Mouse (Mus musculus) heart, embryonic 13.5 days (tissue): ENCODE results near the gene Osbpl3. TPM values are rescaled to one million over a fixed set of nuclear protein-coding genes. Genes with fewer than 3 reads are reported as not detected.
A peak's percentile ranks its signal among the peaks of the same experiment; 100 is the strongest.

ENCODE experiments used
- ATAC-seq: fragments of 200-750 bp; cut with Nextera tagmentation; 2 replicates; pipeline ENCODE4 v1.8.0; 2017; ENCODE audit warnings: moderate TSS enrichment; ENCODE audit not compliant: insufficient number of reproducible peaks, low FRiP score, low TSS enrichment; ENCODE audit errors: extremely low read depth
- H3K27ac ChIP-seq: fragments of 300-500 bp; sonication (generic); replicated peaks from 2 replicates; pipeline ENCODE4 v1.5.1; 2015; ENCODE audit warnings: moderate library complexity, mild to moderate bottlenecking, inconsistent platforms
- H3K27me3 ChIP-seq: fragments of 300-500 bp; sonication (generic); replicated peaks from 2 replicates; pipeline ENCODE4 v1.6.1; 2015; ENCODE audit warnings: mild to moderate bottlenecking, inconsistent platforms
- H3K36me3 ChIP-seq: fragments of 300-500 bp; sonication (generic); 2 replicates; pipeline ENCODE4 v1.6.1; 2015; ENCODE audit warnings: mild to moderate bottlenecking, inconsistent platforms
- H3K4me1 ChIP-seq: fragments of 300-500 bp; sonication (generic); 2 replicates; pipeline ENCODE4 v1.6.1; 2015; ENCODE audit warnings: inconsistent platforms
- H3K4me2 ChIP-seq: fragments of 300-500 bp; sonication (generic); 2 replicates; pipeline ENCODE4 v1.6.1; 2015; ENCODE audit warnings: inconsistent platforms, mild to moderate bottlenecking, moderate library complexity
- H3K4me3 ChIP-seq: fragments of 300-500 bp; sonication (generic); 2 replicates; pipeline ENCODE4 v1.5.1; 2015; ENCODE audit warnings: moderate library complexity, mild to moderate bottlenecking, inconsistent platforms
- H3K9ac ChIP-seq: fragments of 300-500 bp; sonication (generic); 2 replicates; pipeline ENCODE4 v1.6.1; 2015; ENCODE audit warnings: inconsistent platforms, mild to moderate bottlenecking, moderate library complexity
- H3K9me3 ChIP-seq: fragments of 300-500 bp; sonication (generic); 2 replicates; pipeline ENCODE4 v1.6.1; 2016; ENCODE audit warnings: inconsistent platforms
- WGBS: fragments of 180-500 bp; shearing (Covaris S2); methylation state at CpG from one replicate; pipeline ENCODE4 v1.1.7; 2015; ENCODE audit warnings: mixed read lengths; 5-methylcytosine and 5-hydroxymethylcytosine counted together
- polyA plus RNA-seq: library from polyadenylated mRNA; unstranded; fragments of >200 nt; fragmentation: Nextera tagmentation; extraction: Ambion mirVana; gene quantifications from 2 replicates; pipeline ENCODE4 v1.2.1, GENCODE M21; 2015

The Osbpl3 gene
- polyA plus RNA-seq, 1 experiment from 2014 or later = 11.8 TPM

- no peak overlapping the region for H3K4me3 ChIP-seq
- H3K4me1 ChIP-seq = peaks cover 36% of the 10 kb centered on the region
- H3K4me2 ChIP-seq = no peak overlapping the region
- 79% methylated on average over 4 of the region's 4 CpGs for WGBS
- H3K36me3 ChIP-seq = peaks cover 23% of the 10 kb centered on the region
- peak overlapping the region; percentile 79 for H3K27ac ChIP-seq
- no peak overlapping the region; the same call in 1 of the 2 replicates for H3K9ac ChIP-seq
- no peak for ATAC-seq
- H3K9me3 ChIP-seq = no peaks in the 10 kb centered on the region
- H3K27me3 ChIP-seq = no peaks in the 10 kb centered on the region
These were observed 129.8 kb downstream of the Osbpl3 start for GRCm38 (mm10) chr6:50326192-50326591.

- H3K4me3 ChIP-seq = no peak overlapping the region
- no peak for ATAC-seq
- peaks cover 36% of the 10 kb centered on the region for H3K4me1 ChIP-seq
- peak overlapping the region; percentile 2; the same call in 1 of the 2 replicates for H3K4me2 ChIP-seq
- 0 out of 2 replicates have a peak overlapping the region, but pooled peaks have one; percentile 14 for H3K9ac ChIP-seq
- H3K36me3 ChIP-seq = peaks cover 30% of the 10 kb centered on the region
- no peaks in the 10 kb centered on the region for H3K27me3 ChIP-seq
- 34% methylated on average over 9 of the region's 9 CpGs for WGBS
- no peaks in the 10 kb centered on the region for H3K9me3 ChIP-seq
- H3K27ac ChIP-seq = peak overlapping the region; percentile 79
These were observed 130.5 kb downstream of the Osbpl3 start for GRCm38 (mm10) chr6:50325485-50325884.

GRCm38 (mm10) chr6:50322631-50323030 is 133.4 kb downstream of the Osbpl3 start:
- Histone ChIP-seq H3K9ac (no peak overlapping the region), H3K4me2 (no peak overlapping the region), H3K4me1 (peaks cover 38% of the 10 kb centered on the region), H3K4me3 (no peak overlapping the region), H3K27ac (no peak overlapping the region), H3K27me3 (no peaks in the 10 kb centered on the region), H3K36me3 (peaks cover 34% of the 10 kb centered on the region), H3K9me3 (no peaks in the 10 kb centered on the region)
- 44% methylated on average over 9 of the region's 9 CpGs for WGBS
- ATAC-seq = no peak

GRCm38 (mm10) chr6:50321739-50322138 is 134.3 kb downstream of the Osbpl3 start:
- Histone ChIP-seq H3K4me2 (no peak overlapping the region), H3K27me3 (no peaks in the 10 kb centered on the region), H3K36me3 (peaks cover 28% of the 10 kb centered on the region), H3K9me3 (no peaks in the 10 kb centered on the region), H3K4me3 (no peak overlapping the region), H3K27ac (no peak overlapping the region), H3K9ac (no peak overlapping the region), H3K4me1 (peaks cover 43% of the 10 kb centered on the region)
- WGBS = 77% methylated on average over 6 of the region's 6 CpGs
- no peak for ATAC-seq

- peaks cover 46% of the 10 kb centered on the region for H3K4me1 ChIP-seq
- H3K36me3 ChIP-seq = peaks cover 20% of the 10 kb centered on the region
- no peak overlapping the region for H3K4me3 ChIP-seq
- H3K4me2 ChIP-seq = no peak overlapping the region
- WGBS = 58% methylated on average over 7 of the region's 7 CpGs
- H3K27me3 ChIP-seq = no peaks in the 10 kb centered on the region
- H3K9ac ChIP-seq = peak overlapping the region; percentile 53; the same call in 1 of the 2 replicates
- H3K27ac ChIP-seq = peak overlapping the region; percentile 46
- H3K9me3 ChIP-seq = no peaks in the 10 kb centered on the region
- no peak for ATAC-seq
These were observed 137.3 kb downstream of the Osbpl3 start for GRCm38 (mm10) chr6:50318590-50319172.

GRCm38 (mm10) chr6:50318150-50318549 is 137.9 kb downstream of the Osbpl3 start:
- no peak overlapping the region for H3K9ac ChIP-seq
- H3K9me3 ChIP-seq = no peaks in the 10 kb centered on the region
- H3K27me3 ChIP-seq = no peaks in the 10 kb centered on the region
- peak overlapping the region; percentile 46 for H3K27ac ChIP-seq
- H3K36me3 ChIP-seq = peaks cover 20% of the 10 kb centered on the region
- ATAC-seq = no peak
- H3K4me1 ChIP-seq = peaks cover 50% of the 10 kb centered on the region
- H3K4me2 ChIP-seq = no peak overlapping the region
- H3K4me3 ChIP-seq = no peak overlapping the region
- 61% methylated on average over 2 of the region's 2 CpGs for WGBS

GRCm38 (mm10) chr6:50316795-50317505 is 139.1 kb downstream of the Osbpl3 start:
- no peaks in the 10 kb centered on the region for H3K27me3 ChIP-seq
- ATAC-seq = no peak
- no peak overlapping the region for H3K4me3 ChIP-seq
- no peak overlapping the region for H3K9ac ChIP-seq
- H3K4me2 ChIP-seq = no peak overlapping the region
- peaks cover 45% of the 10 kb centered on the region for H3K4me1 ChIP-seq
- H3K27ac ChIP-seq = no peak overlapping the region
- no peaks in the 10 kb centered on the region for H3K9me3 ChIP-seq
- peaks cover 17% of the 10 kb centered on the region for H3K36me3 ChIP-seq
- 87% methylated on average over 7 of the region's 7 CpGs for WGBS

GRCm38 (mm10) chr6:50314406-50315071 is 141.5 kb downstream of the Osbpl3 start:
- Histone ChIP-seq H3K9ac (peak overlapping the region; percentile 56), H3K27ac (peak overlapping the region; percentile 93), H3K27me3 (no peaks in the 10 kb centered on the region), H3K4me1 (peaks cover 45% of the 10 kb centered on the region), H3K36me3 (0 out of 2 replicates have a peak, but pooled peaks cover 1% of the 10 kb centered on the region), H3K4me3 (0 out of 2 replicates have a peak overlapping the region, but pooled peaks have one; percentile 2), H3K4me2 (peak overlapping the region; percentile 52), H3K9me3 (no peaks in the 10 kb centered on the region)
- WGBS = 34% methylated on average over 12 of the region's 12 CpGs
- no peak for ATAC-seq

GRCm38 (mm10) chr6:50312647-50313046 is 143.4 kb downstream of the Osbpl3 start:
- no peak; the same call in 1 of the 2 replicates for ATAC-seq
- Histone ChIP-seq H3K9ac (no peak overlapping the region), H3K4me2 (no peak overlapping the region), H3K4me3 (no peak overlapping the region), H3K27me3 (no peaks in the 10 kb centered on the region), H3K4me1 (peaks cover 30% of the 10 kb centered on the region), H3K36me3 (peaks cover 7% of the 10 kb centered on the region), H3K27ac (no peak overlapping the region), H3K9me3 (no peaks in the 10 kb centered on the region)
- whole genome bisulfite sequencing = 37% methylated on average over 4 of the region's 4 CpGs

GRCm38 (mm10) chr6:50309019-50309418 is 147.0 kb downstream of the Osbpl3 start:
- H3K27ac ChIP-seq = no peak overlapping the region
- H3K9ac ChIP-seq = no peak overlapping the region
- peaks cover 22% of the 10 kb centered on the region for H3K36me3 ChIP-seq
- ATAC-seq = no peak
- H3K4me1 ChIP-seq = peaks cover 6% of the 10 kb centered on the region
- 34% methylated on average over 6 of the region's 6 CpGs for WGBS
- H3K4me3 ChIP-seq = no peak overlapping the region
- H3K9me3 ChIP-seq = no peaks in the 10 kb centered on the region
- H3K4me2 ChIP-seq = no peak overlapping the region
- H3K27me3 ChIP-seq = no peaks in the 10 kb centered on the region

- no peak for ATAC-seq
- Histone ChIP-seq H3K36me3 (peaks cover 30% of the 10 kb centered on the region), H3K4me2 (no peak overlapping the region), H3K27me3 (no peaks in the 10 kb centered on the region), H3K9me3 (no peaks in the 10 kb centered on the region), H3K4me3 (no peak overlapping the region), H3K4me1 (no peaks in the 10 kb centered on the region), H3K9ac (no peak overlapping the region), H3K27ac (no peak overlapping the region)
- WGBS = 69% methylated on average over 4 of the region's 4 CpGs
These were observed 149.4 kb downstream of the Osbpl3 start for GRCm38 (mm10) chr6:50306625-50307024.
